In the genomic region with DNA sequence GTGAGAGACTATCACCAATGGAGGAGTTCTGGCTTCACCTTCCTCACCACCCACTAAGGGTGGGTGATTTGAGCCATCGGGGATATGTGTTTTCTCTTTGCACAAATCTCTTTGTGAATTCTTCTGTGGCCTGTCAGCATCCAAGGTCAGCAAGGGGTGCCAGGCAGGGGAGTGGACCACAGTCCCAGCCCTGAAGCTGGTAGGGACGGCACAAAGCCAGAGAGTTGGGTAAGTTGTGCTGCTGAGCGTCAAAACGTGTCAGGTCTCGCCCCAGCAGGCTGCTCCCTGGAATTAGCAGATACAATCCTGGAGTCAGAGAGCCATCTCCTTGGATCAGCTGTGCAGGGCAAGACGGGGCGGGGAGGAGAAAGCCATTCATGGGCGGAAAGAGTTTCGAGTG, we compare ENCODE assay signal across 19 mouse cellular contexts.
A peak's percentile ranks its signal among the peaks of the same experiment; 100 is the strongest.
DNase-seq lines count a peak whose midpoint lies in the region; ATAC-seq and TF ChIP-seq lines count a peak whose summit lies in the region.
"Had no signal": no experiment of that assay in that cellular context is flagged by ENCODE, and none has a peak within 500 bp of the region (broad histone marks: within the 10 kb centered on the region; RNA-seq: fewer than 3 reads in every experiment).

No protein-coding gene starts in this region.

- no peak for ATAC-seq in midbrain, embryonic 14.5 days (ENCODE audit: low FRiP score, low TSS enrichment)
- ATAC-seq: forebrain, embryonic 13.5 days; forebrain, postnatal 0 days; inflammation-experienced regulatory T-cells, adult 6 months; intestine, postnatal 0 days had no signal

- no peaks in the 10 kb centered on the region for H3K27me3 ChIP-seq in midbrain, embryonic 14.5 days (ENCODE audit: control insufficient read depth, insufficient read depth, low read length)
- H3K27me3 ChIP-seq: forebrain, embryonic 13.5 days; heart, embryonic 13.5 days; hindbrain, embryonic 15.5 days had no signal

- no peak overlapping the region for H3K27ac ChIP-seq in left cerebral cortex, adult 2 months
- H3K27ac ChIP-seq in midbrain, embryonic 14.5 days (replicated peaks; ENCODE audit: low read depth, low read length): no peak overlapping the region
- H3K27ac ChIP-seq: embryonic facial prominence, embryonic 10.5 days; forebrain, embryonic 13.5 days; heart, embryonic 13.5 days; hindbrain, embryonic 15.5 days had no signal

- intact Hi-C loops in left cerebral cortex, postnatal 4 days (cut with DNase I): no loop called here
- intact Hi-C loops in left cerebral cortex, adult 2 months (cut with DNase I): no loop called here

- no peak overlapping the region for H3K4me3 ChIP-seq in left cerebral cortex, adult 2 months
- no peak overlapping the region for H3K4me3 ChIP-seq in midbrain, embryonic 14.5 days (replicated peaks; ENCODE audit: low read depth, low read length)
- H3K4me3 ChIP-seq: embryonic facial prominence, embryonic 10.5 days; forebrain, embryonic 13.5 days; heart, embryonic 13.5 days; hindbrain, embryonic 15.5 days had no signal

- H3K9ac ChIP-seq in midbrain, embryonic 14.5 days (replicated peaks; ENCODE audit: low read length): no peak overlapping the region
- H3K9ac ChIP-seq: forebrain, embryonic 13.5 days; forebrain, postnatal 0 days; heart, embryonic 13.5 days; hindbrain, embryonic 15.5 days had no signal

- WGBS in midbrain, embryonic 14.5 days: 87% methylated on average over 9 of the region's 9 CpGs

- no peaks in the 10 kb centered on the region for H3K9me3 ChIP-seq in midbrain, embryonic 14.5 days (ENCODE audit: control insufficient read depth, low read length)
- H3K9me3 ChIP-seq: embryonic facial prominence, embryonic 10.5 days; forebrain, embryonic 13.5 days; heart, embryonic 13.5 days; hindbrain, embryonic 15.5 days had no signal

- peaks cover 6% of the 10 kb centered on the region; the same call in 1 of the 2 replicates for H3K4me1 ChIP-seq in midbrain, embryonic 14.5 days (ENCODE audit: control insufficient read depth, insufficient read depth, low read length)

- no peaks in the 10 kb centered on the region for H3K36me3 ChIP-seq in midbrain, embryonic 14.5 days (ENCODE audit: control insufficient read depth, insufficient read depth, low read length)
- H3K36me3 ChIP-seq: embryonic facial prominence, embryonic 10.5 days; heart, embryonic 13.5 days; hindbrain, embryonic 15.5 days had no signal

- peak; percentile 76 for DNase-seq in adrenal gland, adult 2 months
- DNase-seq in adrenal gland, postnatal 4 days (ENCODE audit: low spot score in 2 of 2): no peak
- peak; percentile 30 for DNase-seq in left cerebral cortex, postnatal 4 days
- DNase-seq in left cerebral cortex, adult 2 months (ENCODE audit: extremely low spot score in 1 of 2, low spot score in 2 of 2): no peak
- peak; percentile 71 for DNase-seq in adrenal gland, adult 8-10 months
- DNase-seq in adrenal gland, postnatal 25 days: peak; percentile 58
- DNase-seq in midbrain, embryonic 14.5 days: no peak
- no peak for DNase-seq in spleen, postnatal 14 days (ENCODE audit: low spot score in 2 of 2)
- DNase-seq: cerebellum, adult 11-12 months; cerebellum, adult 9-11 months; forebrain, postnatal 0 days; gastrocnemius, postnatal 25 days; heart, postnatal 36 days had no signal

- TF ChIP-seq CTCF in left cerebral cortex, adult 2 months (IDR thresholded peaks at IDR 0.05): no peak

- H3K4me2 ChIP-seq in midbrain, embryonic 14.5 days (ENCODE audit: low read length): no peak overlapping the region
- H3K4me2 ChIP-seq: forebrain, embryonic 13.5 days; heart, embryonic 13.5 days; hindbrain, embryonic 15.5 days had no signal

Comparison
In these comparisons a context has a peak if more than half of its experiments do, and no peak if none do; other contexts are left out.
1. DNase-seq: peak in adrenal gland, adult 2 months (single experiment), left cerebral cortex, postnatal 4 days (single experiment), adrenal gland, adult 8-10 months (single experiment) and adrenal gland, postnatal 25 days (single experiment); none in adrenal gland, postnatal 4 days (0 of 2), left cerebral cortex, adult 2 months (0 of 2), midbrain, embryonic 14.5 days (single experiment) and spleen, postnatal 14 days (0 of 2).